Mouse (Mus musculus): ENCODE measurements at regions not wholly inside any gene's neighbourhood (a gene's known extent, or its start where the extent isn't known, plus 50 kb on each side); places are given as distances from the start of the nearest gene placed in this dataset.

GRCm38 (mm10) chr8:34533421-34533820 is 421.9 kb upstream of the Gm10131 start:
- TF ChIP-seq CTCF (conservative IDR thresholded peaks at IDR 0.05; ENCODE audit: insufficient read depth, insufficient read length, low read depth, low read length) (no peak), POLR2A (IDR thresholded peaks at IDR 0.05; ENCODE audit: low read depth, low read length) (no peak)
- H3K4me1 ChIP-seq (ENCODE audit: control insufficient read depth, insufficient read depth, low read length) = no peaks in the 10 kb centered on the region
- no peak overlapping the region for H3K4me3 ChIP-seq (ENCODE audit: insufficient read depth, low read depth, low read length)
- no peak for DNase-seq
- H3K27me3 ChIP-seq (replicated peaks; ENCODE audit: control insufficient read depth, insufficient read depth, low read length) = no peaks in the 10 kb centered on the region
- H3K36me3 ChIP-seq (ENCODE audit: control insufficient read depth, insufficient read depth, low read length) = no peaks in the 10 kb centered on the region
- no peak overlapping the region for H3K27ac ChIP-seq (ENCODE audit: insufficient read depth, low read depth, low read length)
- 74% methylated on average over 4 of the region's 4 CpGs for WGBS

- DNase-seq = no peak
- no peaks in the 10 kb centered on the region for H3K27me3 ChIP-seq (replicated peaks; ENCODE audit: control insufficient read depth, insufficient read depth, low read length)
- no peaks in the 10 kb centered on the region for H3K36me3 ChIP-seq (ENCODE audit: control insufficient read depth, insufficient read depth, low read length)
- no peak overlapping the region for H3K4me3 ChIP-seq (ENCODE audit: insufficient read depth, low read depth, low read length)
- no peak overlapping the region for H3K27ac ChIP-seq (ENCODE audit: insufficient read depth, low read depth, low read length)
- 67% methylated on average over 11 of the region's 11 CpGs for WGBS
- no peaks in the 10 kb centered on the region for H3K4me1 ChIP-seq (ENCODE audit: control insufficient read depth, insufficient read depth, low read length)
- TF ChIP-seq POLR2A (IDR thresholded peaks at IDR 0.05; ENCODE audit: low read depth, low read length) (no peak), CTCF (conservative IDR thresholded peaks at IDR 0.05; ENCODE audit: insufficient read depth, insufficient read length, low read depth, low read length) (no peak)
Observed at GRCm38 (mm10) chr8:34530896-34531679, 419.6 kb upstream of the Gm10131 start.

GRCm38 (mm10) chr8:34530046-34530445 is 418.5 kb upstream of the Gm10131 start:
- no peaks in the 10 kb centered on the region for H3K27me3 ChIP-seq (replicated peaks; ENCODE audit: control insufficient read depth, insufficient read depth, low read length)
- WGBS = 47% methylated on average over 5 of the region's 5 CpGs
- no peak for DNase-seq
- no peaks in the 10 kb centered on the region for H3K36me3 ChIP-seq (ENCODE audit: control insufficient read depth, insufficient read depth, low read length)
- no peak overlapping the region for H3K27ac ChIP-seq (ENCODE audit: insufficient read depth, low read depth, low read length)
- no peaks in the 10 kb centered on the region for H3K4me1 ChIP-seq (ENCODE audit: control insufficient read depth, insufficient read depth, low read length)
- no peak overlapping the region for H3K4me3 ChIP-seq (ENCODE audit: insufficient read depth, low read depth, low read length)
- TF ChIP-seq CTCF (conservative IDR thresholded peaks at IDR 0.05; ENCODE audit: insufficient read depth, insufficient read length, low read depth, low read length) = no peak
- TF ChIP-seq POLR2A (IDR thresholded peaks at IDR 0.05; ENCODE audit: low read depth, low read length) = no peak

GRCm38 (mm10) chr8:34529452-34529851 is 417.9 kb upstream of the Gm10131 start:
- Histone ChIP-seq H3K36me3 (ENCODE audit: control insufficient read depth, insufficient read depth, low read length) (no peaks in the 10 kb centered on the region), H3K27ac (ENCODE audit: insufficient read depth, low read depth, low read length) (no peak overlapping the region), H3K27me3 (replicated peaks; ENCODE audit: control insufficient read depth, insufficient read depth, low read length) (no peaks in the 10 kb centered on the region), H3K4me1 (ENCODE audit: control insufficient read depth, insufficient read depth, low read length) (no peaks in the 10 kb centered on the region), H3K4me3 (ENCODE audit: insufficient read depth, low read depth, low read length) (no peak overlapping the region)
- DNase-seq = no peak
- TF ChIP-seq POLR2A (IDR thresholded peaks at IDR 0.05; ENCODE audit: low read depth, low read length) (no peak), CTCF (conservative IDR thresholded peaks at IDR 0.05; ENCODE audit: insufficient read depth, insufficient read length, low read depth, low read length) (no peak)
- WGBS = 90% methylated on average over 1 of the region's 1 CpGs

GRCm38 (mm10) chr8:34528213-34528612 is 416.7 kb upstream of the Gm10131 start:
- 83% methylated on average over 3 of the region's 3 CpGs for WGBS
- H3K27me3 ChIP-seq (replicated peaks; ENCODE audit: control insufficient read depth, insufficient read depth, low read length) = no peaks in the 10 kb centered on the region
- H3K4me1 ChIP-seq (ENCODE audit: control insufficient read depth, insufficient read depth, low read length) = no peaks in the 10 kb centered on the region
- no peak for TF ChIP-seq CTCF (conservative IDR thresholded peaks at IDR 0.05; ENCODE audit: insufficient read depth, insufficient read length, low read depth, low read length)
- no peak for TF ChIP-seq POLR2A (IDR thresholded peaks at IDR 0.05; ENCODE audit: low read depth, low read length)
- DNase-seq = no peak
- no peaks in the 10 kb centered on the region for H3K36me3 ChIP-seq (ENCODE audit: control insufficient read depth, insufficient read depth, low read length)
- no peak overlapping the region for H3K4me3 ChIP-seq (ENCODE audit: insufficient read depth, low read depth, low read length)
- no peak overlapping the region for H3K27ac ChIP-seq (ENCODE audit: insufficient read depth, low read depth, low read length)

- no peaks in the 10 kb centered on the region for H3K4me1 ChIP-seq (ENCODE audit: control insufficient read depth, insufficient read depth, low read length)
- no peak overlapping the region for H3K27ac ChIP-seq (ENCODE audit: insufficient read depth, low read depth, low read length)
- no peaks in the 10 kb centered on the region for H3K36me3 ChIP-seq (ENCODE audit: control insufficient read depth, insufficient read depth, low read length)
- DNase-seq = no peak
- H3K4me3 ChIP-seq (ENCODE audit: insufficient read depth, low read depth, low read length) = no peak overlapping the region
- no peak for TF ChIP-seq POLR2A (IDR thresholded peaks at IDR 0.05; ENCODE audit: low read depth, low read length)
- no peak for TF ChIP-seq CTCF (conservative IDR thresholded peaks at IDR 0.05; ENCODE audit: insufficient read depth, insufficient read length, low read depth, low read length)
- 43% methylated on average over 4 of the region's 4 CpGs for WGBS
- no peaks in the 10 kb centered on the region for H3K27me3 ChIP-seq (replicated peaks; ENCODE audit: control insufficient read depth, insufficient read depth, low read length)
Observed at GRCm38 (mm10) chr8:34525231-34525630, 413.7 kb upstream of the Gm10131 start.

- no peak for DNase-seq
Observed at GRCm38 (mm10) chr8:34523849-34524248, 412.3 kb upstream of the Gm10131 start.

More at GRCm38 (mm10) chr8:34523849-34524248, 412.3 kb upstream of the Gm10131 start:
- H3K4me3 ChIP-seq (ENCODE audit: insufficient read depth, low read depth, low read length) = no peak overlapping the region
- no peak for TF ChIP-seq POLR2A (IDR thresholded peaks at IDR 0.05; ENCODE audit: low read depth, low read length)
- no peaks in the 10 kb centered on the region for H3K27me3 ChIP-seq (replicated peaks; ENCODE audit: control insufficient read depth, insufficient read depth, low read length)
- 61% methylated on average over 3 of the region's 3 CpGs for WGBS
- H3K4me1 ChIP-seq (ENCODE audit: control insufficient read depth, insufficient read depth, low read length) = no peaks in the 10 kb centered on the region
- no peaks in the 10 kb centered on the region for H3K36me3 ChIP-seq (ENCODE audit: control insufficient read depth, insufficient read depth, low read length)
- H3K27ac ChIP-seq (ENCODE audit: insufficient read depth, low read depth, low read length) = no peak overlapping the region
